Mouse (Mus musculus): Measurements from ENCODE around the gene Tctn3. TPM values are rescaled to one million over a fixed set of nuclear protein-coding genes. Genes with fewer than 3 reads are reported as not detected.
A peak's percentile ranks its signal among the peaks of the same experiment; 100 is the strongest.
"Not testable (repeated sequence)": the region's sequence is repeated elsewhere in the genome, so short reads cannot be mapped to it uniquely, and the experiment has no call there.

The Tctn3 gene
- polyA plus RNA-seq, 1 experiment from 2014 or later: 1.9 TPM

DNA sequence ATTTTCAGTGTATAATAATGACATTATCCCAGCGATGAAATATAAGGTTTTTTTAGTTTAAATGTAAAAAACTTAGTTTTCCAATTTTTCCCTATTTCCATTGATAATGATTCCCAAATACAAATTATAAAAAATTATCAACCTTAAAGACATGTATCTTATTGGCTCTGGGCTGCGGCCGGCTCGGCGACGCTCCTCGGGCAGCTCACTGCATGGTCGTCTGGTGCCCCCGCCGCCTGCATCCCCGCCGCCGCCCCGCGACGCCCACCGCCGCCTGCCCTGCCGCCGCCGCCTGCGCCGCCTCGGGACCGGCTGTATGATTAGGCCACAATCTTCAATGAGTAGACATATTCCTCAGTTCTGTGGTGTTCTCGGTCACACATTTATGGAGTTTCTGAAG is 9.6 kb upstream of the Tctn3 start:
- 76% methylated on average over 16 of the region's 26 CpGs for WGBS (ENCODE audit: insufficient replicate concordance)
- H3K4me1 ChIP-seq (replicated peaks); H3K36me3 ChIP-seq; H3K9me3 ChIP-seq (replicated peaks); H3K27me3 ChIP-seq; H3K4me3 ChIP-seq (replicated peaks); H3K4me2 ChIP-seq; ATAC-seq (ENCODE audit: low read depth); DNase-seq; H3K27ac ChIP-seq; H3K9ac ChIP-seq: not testable (repeated sequence)

- ATAC-seq (ENCODE audit: low read depth) (no peak), DNase-seq (no peak)
- H3K4me2 ChIP-seq: no peak overlapping the region
- peaks cover 6% of the 10 kb centered on the region for H3K4me1 ChIP-seq (replicated peaks)
- H3K27me3 ChIP-seq: peaks cover under 1% of the 10 kb centered on the region; the same call in 1 of the 2 replicates
- H3K27ac ChIP-seq: no peak overlapping the region
- H3K9me3 ChIP-seq (replicated peaks): no peaks in the 10 kb centered on the region
- 76% methylated on average over 7 of the region's 7 CpGs for WGBS (ENCODE audit: insufficient replicate concordance)
- H3K9ac ChIP-seq: no peak overlapping the region
- no peaks in the 10 kb centered on the region for H3K36me3 ChIP-seq
- no peak overlapping the region for H3K4me3 ChIP-seq (replicated peaks)
These were observed 4.0 kb upstream of the Tctn3 start for GRCm38 (mm10) chr19:40616021-40616420.

DNA sequence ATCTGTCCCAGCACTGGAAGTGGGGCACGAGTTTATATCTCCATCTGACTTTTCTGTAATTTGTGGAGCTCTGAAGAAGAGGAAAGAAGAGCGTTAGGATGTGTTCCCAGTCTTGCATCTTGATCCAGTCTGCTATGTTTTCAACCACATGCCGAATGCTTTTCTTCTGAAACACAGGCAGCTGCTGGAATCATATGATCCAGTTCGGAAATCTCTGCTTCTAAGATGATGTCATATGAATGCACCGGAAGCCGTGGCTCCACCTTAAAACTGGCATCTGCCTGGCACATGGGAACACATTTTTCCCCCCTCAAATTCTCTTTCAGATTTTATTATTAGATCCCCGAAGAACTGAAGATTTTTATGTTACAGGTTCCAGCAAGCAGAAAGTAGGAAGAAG is 2.8 kb upstream of the Tctn3 start:
- no peaks in the 10 kb centered on the region for H3K27me3 ChIP-seq
- no peak overlapping the region for H3K27ac ChIP-seq
- no peak overlapping the region for H3K4me2 ChIP-seq
- no peaks in the 10 kb centered on the region for H3K36me3 ChIP-seq
- H3K4me3 ChIP-seq (replicated peaks): no peak overlapping the region
- H3K4me1 ChIP-seq (replicated peaks): peaks cover 10% of the 10 kb centered on the region
- H3K9ac ChIP-seq: no peak overlapping the region
- no peaks in the 10 kb centered on the region for H3K9me3 ChIP-seq (replicated peaks)
- DNase-seq (no peak), ATAC-seq (ENCODE audit: low read depth) (no peak)
- 67% methylated on average over 7 of the region's 7 CpGs for WGBS (ENCODE audit: insufficient replicate concordance)

DNA sequence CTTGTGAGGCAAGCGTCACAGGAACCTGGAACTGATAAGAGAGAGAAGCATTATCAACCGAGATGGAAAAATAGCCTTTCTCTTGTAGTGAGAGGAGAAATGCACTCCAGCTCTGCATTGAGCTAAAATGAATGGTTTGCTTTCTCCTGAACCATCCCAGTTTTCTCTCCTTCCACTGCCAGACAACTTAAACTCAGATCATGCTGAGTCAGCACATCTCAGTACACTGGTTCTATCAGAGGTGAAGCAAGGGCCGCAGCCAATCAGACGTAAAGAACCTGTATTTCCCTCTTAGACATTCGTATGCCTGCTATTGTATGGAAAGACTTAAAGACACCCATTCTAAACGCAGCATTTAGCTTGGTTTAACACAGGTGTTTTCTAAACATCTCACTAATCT is 4.4 kb downstream of the Tctn3 start:
- Histone ChIP-seq H3K4me2 (no peak overlapping the region), H3K4me3 (replicated peaks) (no peak overlapping the region), H3K4me1 (replicated peaks) (peaks cover 10% of the 10 kb centered on the region), H3K27ac (no peak overlapping the region), H3K9ac (no peak overlapping the region), H3K36me3 (peaks cover 22% of the 10 kb centered on the region; the same call in 1 of the 2 replicates), H3K27me3 (no peaks in the 10 kb centered on the region), H3K9me3 (replicated peaks) (no peaks in the 10 kb centered on the region)
- WGBS (ENCODE audit: insufficient replicate concordance): 70% methylated on average over 6 of the region's 6 CpGs
- no peak for DNase-seq
- no peak for ATAC-seq (ENCODE audit: low read depth)

- H3K27ac ChIP-seq: no peak overlapping the region
- no peaks in the 10 kb centered on the region for H3K27me3 ChIP-seq
- ATAC-seq (ENCODE audit: low read depth) (no peak), DNase-seq (no peak)
- no peak overlapping the region for H3K9ac ChIP-seq
- H3K4me1 ChIP-seq (replicated peaks): peaks cover 9% of the 10 kb centered on the region
- peaks cover 22% of the 10 kb centered on the region; the same call in 1 of the 2 replicates for H3K36me3 ChIP-seq
- WGBS (ENCODE audit: insufficient replicate concordance): 74% methylated on average over 9 of the region's 9 CpGs
- H3K4me3 ChIP-seq (replicated peaks): no peak overlapping the region
- no peak overlapping the region for H3K4me2 ChIP-seq
- H3K9me3 ChIP-seq (replicated peaks): no peaks in the 10 kb centered on the region
These were observed 6.8 kb downstream of the Tctn3 start for GRCm38 (mm10) chr19:40605189-40605588.

DNA sequence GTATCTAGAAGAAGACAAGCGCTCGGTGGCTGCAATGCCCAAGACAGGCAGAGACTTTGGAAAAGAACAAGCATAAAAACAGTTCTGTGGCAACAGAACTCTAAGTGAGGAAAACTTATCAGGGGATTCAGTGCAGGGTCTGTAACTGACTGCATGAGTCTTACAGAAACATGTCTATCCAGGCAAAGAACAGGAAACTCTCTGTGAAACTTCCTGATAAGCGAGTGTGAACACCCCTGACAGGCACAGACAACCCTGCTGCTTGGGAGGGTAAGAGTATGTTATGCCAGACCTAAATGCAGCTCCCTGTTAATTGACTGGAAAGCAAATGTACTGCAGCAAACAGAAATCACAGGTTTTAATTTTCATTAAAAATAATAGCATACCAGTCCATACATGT is 10.2 kb downstream of the Tctn3 start:
- peaks cover 9% of the 10 kb centered on the region for H3K4me1 ChIP-seq (replicated peaks)
- peaks cover 6% of the 10 kb centered on the region; the same call in 1 of the 2 replicates for H3K36me3 ChIP-seq
- H3K9ac ChIP-seq: no peak overlapping the region
- peak; percentile 58; the same call in 1 of the 2 replicates for ATAC-seq (ENCODE audit: low read depth)
- no peak overlapping the region for H3K4me2 ChIP-seq
- no peaks in the 10 kb centered on the region for H3K9me3 ChIP-seq (replicated peaks)
- no peak overlapping the region for H3K4me3 ChIP-seq (replicated peaks)
- H3K27me3 ChIP-seq: no peaks in the 10 kb centered on the region
- H3K27ac ChIP-seq: no peak overlapping the region; the same call in 1 of the 2 replicates
- WGBS (ENCODE audit: insufficient replicate concordance): 34% methylated on average over 3 of the region's 3 CpGs
- DNase-seq: no peak

DNA sequence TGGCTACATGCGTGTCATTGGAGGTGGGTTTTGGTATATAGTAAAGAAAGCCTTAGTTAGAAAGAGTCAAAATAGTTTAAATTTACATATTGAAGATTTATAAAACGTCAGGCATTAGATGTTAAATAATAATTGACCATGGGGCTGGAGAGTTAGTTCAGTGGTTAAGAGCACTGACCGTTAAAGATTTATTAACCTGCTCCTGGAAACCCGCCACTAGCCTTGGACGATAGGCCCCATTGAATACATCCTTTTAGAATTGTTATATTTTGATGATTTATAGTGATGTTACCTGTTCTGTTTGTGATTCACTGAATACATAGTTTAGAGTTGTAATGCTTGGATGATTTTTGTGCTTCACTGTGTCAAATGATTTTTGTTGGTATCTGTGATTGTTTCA is 11.2 kb downstream of the Tctn3 start:
- not testable (repeated sequence) for H3K27ac ChIP-seq; H3K4me2 ChIP-seq; DNase-seq; H3K9ac ChIP-seq; H3K4me3 ChIP-seq (replicated peaks); H3K9me3 ChIP-seq (replicated peaks); H3K4me1 ChIP-seq (replicated peaks); H3K36me3 ChIP-seq; H3K27me3 ChIP-seq; ATAC-seq (ENCODE audit: low read depth)
- WGBS (ENCODE audit: insufficient replicate concordance): 78% methylated on average over 5 of the region's 5 CpGs

DNA sequence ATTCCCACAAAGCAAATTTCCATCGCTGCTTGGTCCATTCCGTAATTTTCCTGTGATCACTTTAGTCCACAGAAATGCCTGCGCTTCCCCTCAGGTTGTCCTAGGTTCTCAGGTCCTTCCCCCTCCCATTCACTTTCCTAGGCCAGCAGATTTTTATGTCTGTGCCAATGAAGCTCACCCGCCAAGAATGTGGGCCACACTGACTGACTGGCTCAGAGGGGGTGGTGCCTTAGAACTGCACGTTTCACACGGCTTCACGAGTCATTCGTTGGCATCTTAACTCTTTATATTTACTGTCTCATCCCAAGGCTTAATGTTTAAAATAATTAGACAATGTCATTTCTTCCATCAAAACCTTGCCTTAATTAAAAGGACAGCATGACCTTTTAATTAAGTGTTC is 16.2 kb downstream of the Tctn3 start:
- Histone ChIP-seq H3K9me3 (replicated peaks) (no peaks in the 10 kb centered on the region), H3K4me3 (replicated peaks) (no peak overlapping the region), H3K27ac (no peak overlapping the region), H3K36me3 (no peaks in the 10 kb centered on the region), H3K9ac (no peak overlapping the region), H3K4me1 (replicated peaks) (no peaks in the 10 kb centered on the region), H3K4me2 (no peak overlapping the region), H3K27me3 (no peaks in the 10 kb centered on the region)
- 80% methylated on average over 8 of the region's 8 CpGs for WGBS (ENCODE audit: insufficient replicate concordance)
- DNase-seq: no peak
- ATAC-seq (ENCODE audit: low read depth): no peak

- H3K4me3 ChIP-seq (replicated peaks): no peak overlapping the region
- no peak for DNase-seq
- no peak overlapping the region for H3K9ac ChIP-seq
- 0 out of 2 replicates have a peak, but pooled peaks cover 2% of the 10 kb centered on the region for H3K4me1 ChIP-seq (replicated peaks)
- ATAC-seq (ENCODE audit: low read depth): no peak
- no peaks in the 10 kb centered on the region for H3K27me3 ChIP-seq
- no peak overlapping the region for H3K4me2 ChIP-seq
- H3K9me3 ChIP-seq (replicated peaks): no peaks in the 10 kb centered on the region
- H3K36me3 ChIP-seq: no peaks in the 10 kb centered on the region
- no peak overlapping the region for H3K27ac ChIP-seq
- WGBS (ENCODE audit: insufficient replicate concordance): 57% methylated on average over 3 of the region's 3 CpGs
These were observed 16.8 kb downstream of the Tctn3 start for GRCm38 (mm10) chr19:40595231-40595630.

- no peaks in the 10 kb centered on the region for H3K9me3 ChIP-seq (replicated peaks)
- peak overlapping the region; percentile 82 for H3K9ac ChIP-seq
- no peaks in the 10 kb centered on the region for H3K27me3 ChIP-seq
- H3K4me1 ChIP-seq (replicated peaks): peaks cover 44% of the 10 kb centered on the region
- DNase-seq (no peak), ATAC-seq (ENCODE audit: low read depth) (no peak)
- 2% methylated on average over 9 of the region's 10 CpGs for WGBS (ENCODE audit: insufficient replicate concordance)
- peaks cover 10% of the 10 kb centered on the region; the same call in 1 of the 2 replicates for H3K36me3 ChIP-seq
- H3K27ac ChIP-seq: peak overlapping the region; percentile 84
- peak overlapping the region; percentile 94 for H3K4me2 ChIP-seq
- peak overlapping the region; percentile 83 for H3K4me3 ChIP-seq (replicated peaks)
These were observed 22.5 kb downstream of the Tctn3 start for GRCm38 (mm10) chr19:40589530-40589880.

- under 1% methylated on average over 18 of the region's 18 CpGs for WGBS (ENCODE audit: insufficient replicate concordance)
- H3K36me3 ChIP-seq: peaks cover 13% of the 10 kb centered on the region
- peak; percentile 51 for ATAC-seq (ENCODE audit: low read depth)
These were observed 23.0 kb downstream of the Tctn3 start for GRCm38 (mm10) chr19:40588847-40589529.

DNA sequence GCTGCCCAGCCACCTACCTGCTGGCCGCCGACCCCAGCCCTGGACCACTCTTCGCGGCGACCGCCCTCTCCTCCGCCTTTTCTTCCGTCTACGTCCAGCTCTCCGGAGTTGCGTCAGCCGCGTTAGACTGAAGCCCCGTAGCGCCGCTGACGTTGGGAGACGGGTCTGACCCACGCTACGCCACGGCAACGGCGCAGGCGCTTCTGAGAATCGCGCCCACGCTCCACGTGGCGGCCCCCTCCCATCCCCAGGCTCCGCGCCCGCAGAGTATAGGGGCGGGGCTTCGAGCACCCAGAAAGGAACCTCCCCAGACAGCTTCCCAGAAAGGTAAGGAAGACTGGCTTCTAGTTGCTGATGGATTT is 23.8 kb downstream of the Tctn3 start, which contains the start of gene Aldh18a1:
Gene Aldh18a1, minus strand, starts transcription at position 171 of the 362 bp plus-strand sequence.
- peak; percentile 83 for ATAC-seq (ENCODE audit: low read depth)
- WGBS (ENCODE audit: insufficient replicate concordance): under 1% methylated on average over 34 of the region's 34 CpGs
- Histone ChIP-seq H3K36me3 (peaks cover 20% of the 10 kb centered on the region), H3K27me3 (no peaks in the 10 kb centered on the region), H3K4me1 (replicated peaks) (peaks cover 44% of the 10 kb centered on the region), H3K9ac (peak within 1 kb of the TSS; percentile 82), H3K9me3 (replicated peaks) (no peaks in the 10 kb centered on the region), H3K27ac (peak within 1 kb of the TSS; percentile 84), H3K4me2 (peak within 1 kb of the TSS; percentile 94), H3K4me3 (replicated peaks) (peak within 1 kb of the TSS; percentile 83)
- peak; percentile 87 for DNase-seq

More at GRCm38 (mm10) chr19:40588847-40589529, 23.0 kb downstream of the Tctn3 start:
- peak overlapping the region; percentile 84 for H3K27ac ChIP-seq
- no peaks in the 10 kb centered on the region for H3K9me3 ChIP-seq (replicated peaks)
- peak; percentile 82 for DNase-seq
- peak overlapping the region; percentile 82 for H3K9ac ChIP-seq
- peaks cover 44% of the 10 kb centered on the region for H3K4me1 ChIP-seq (replicated peaks)
- H3K4me2 ChIP-seq: peak overlapping the region; percentile 94
- H3K27me3 ChIP-seq: no peaks in the 10 kb centered on the region
- H3K4me3 ChIP-seq (replicated peaks): peak overlapping the region; percentile 83

All from liver, embryonic 13.5 days (tissue).